Mouse (Mus musculus) forebrain, embryonic 16.5 days (tissue): ENCODE results near the gene Mgat1. TPM values are rescaled to one million over a fixed set of nuclear protein-coding genes. Genes with fewer than 3 reads are reported as not detected.
"Not testable (repeated sequence)": the region's sequence is repeated elsewhere in the genome, so short reads cannot be mapped to it uniquely, and the experiment has no call there.

Source experiments
- ATAC-seq: fragments of 200-750 bp; cut with Nextera tagmentation; 2 replicates; pipeline ENCODE4 v1.8.0; 2017; ENCODE audit warnings: mild to moderate bottlenecking, moderate library complexity
- H3K27ac ChIP-seq: fragments of 300-500 bp; sonication (generic); 2 replicates; pipeline ENCODE4 v1.5.1; 2014; ENCODE audit warnings: low read length, control low read depth
- H3K27me3 ChIP-seq: fragments of 300-500 bp; sonication (generic); replicated peaks from 2 replicates; pipeline ENCODE4 v1.6.1; 2014; ENCODE audit warnings: low read length; ENCODE audit not compliant: control insufficient read depth, insufficient read depth
- H3K36me3 ChIP-seq: fragments of 300-500 bp; sonication (generic); 2 replicates; pipeline ENCODE4 v1.6.1; 2014; ENCODE audit not compliant: control insufficient read depth, insufficient read depth
- H3K4me1 ChIP-seq: fragments of 300-500 bp; sonication (generic); replicated peaks from 2 replicates; pipeline ENCODE4 v1.6.1; 2014; ENCODE audit warnings: low read length; ENCODE audit not compliant: control insufficient read depth, insufficient read depth
- H3K4me2 ChIP-seq: fragments of 300-500 bp; sonication (generic); 2 replicates; pipeline ENCODE4 v1.6.1; 2014; ENCODE audit warnings: mild to moderate bottlenecking, low read length, control low read depth
- H3K4me3 ChIP-seq: fragments of 300-500 bp; sonication (generic); replicated peaks from 2 replicates; pipeline ENCODE4 v1.5.1; 2014; ENCODE audit warnings: mild to moderate bottlenecking, low read length, control low read depth
- H3K9ac ChIP-seq: fragments of 300-500 bp; sonication (generic); replicated peaks from 2 replicates; pipeline ENCODE4 v1.6.1; 2014; ENCODE audit warnings: low read depth, low read length, control low read depth
- H3K9me3 ChIP-seq: fragments of 300-500 bp; sonication (generic); 2 replicates; pipeline ENCODE4 v1.6.1; 2016; ENCODE audit warnings: low read length; ENCODE audit not compliant: control insufficient read depth
- WGBS: fragments of 180-500 bp; shearing (Covaris S2); extraction: QIAGEN DNeasy Blood & Tissue Kit; methylation state at CpG from one replicate; pipeline ENCODE4 v1.1.7; 2014; 5-methylcytosine and 5-hydroxymethylcytosine counted together
- polyA plus RNA-seq: library from polyadenylated mRNA; unstranded; fragments of >200 nt; fragmentation: Nextera tagmentation; extraction: Ambion mirVana; gene quantifications from 2 replicates; pipeline ENCODE4 v1.2.1, GENCODE M21; 2015

Mgat1 gene
- polyA plus RNA-seq, 1 experiment from 2014 or later, result 28.0 TPM

GRCm38 (mm10) chr11:49284982-49285381 lies 41.0 kb downstream of the Mgat1 start, which contains the start of gene Olfr1392:
Olfr1392 (plus strand) TSS chr11:49285282.
- 73% methylated on average over 1 of the region's 1 CpGs for WGBS
- H3K27me3 ChIP-seq, H3K4me3 ChIP-seq, H3K36me3 ChIP-seq, H3K27ac ChIP-seq, H3K9ac ChIP-seq, ATAC-seq, H3K4me1 ChIP-seq, H3K4me2 ChIP-seq, H3K9me3 ChIP-seq: not testable (repeated sequence)

GRCm38 (mm10) chr11:49287251-49287650 lies 43.3 kb downstream of the Mgat1 start:
- Histone ChIP-seq H3K27ac (no peak overlapping the region), H3K36me3 (no peaks in the 10 kb centered on the region), H3K4me1 (no peaks in the 10 kb centered on the region), H3K9me3 (no peaks in the 10 kb centered on the region), H3K9ac (no peak overlapping the region), H3K4me2 (no peak overlapping the region), H3K27me3 (no peaks in the 10 kb centered on the region), H3K4me3 (no peak overlapping the region)
- ATAC-seq, result no peak
- WGBS, result 86% methylated on average over 2 of the region's 2 CpGs

- WGBS, result 35% methylated on average over 3 of the region's 3 CpGs
- ATAC-seq, result no peak
Observed at GRCm38 (mm10) chr11:49292777-49293176, 48.8 kb downstream of the Mgat1 start.

GRCm38 (mm10) chr11:49304441-49304840 lies 60.5 kb downstream of the Mgat1 start, which contains the start of gene Olfr10:
Olfr10 (plus strand) TSS chr11:49304741.
- Histone ChIP-seq H3K4me3 (no peak within 1 kb of the TSS), H3K4me2 (no peak within 1 kb of the TSS), H3K27ac (no peak within 1 kb of the TSS), H3K27me3 (no peaks in the 10 kb centered on the region), H3K36me3 (no peaks in the 10 kb centered on the region), H3K4me1 (no peaks in the 10 kb centered on the region), H3K9ac (no peak within 1 kb of the TSS), H3K9me3 (no peaks in the 10 kb centered on the region)
- no peak for ATAC-seq

More at GRCm38 (mm10) chr11:49292777-49293176, 48.8 kb downstream of the Mgat1 start:
- H3K4me3 ChIP-seq, result no peak overlapping the region
- H3K9me3 ChIP-seq, result no peaks in the 10 kb centered on the region
- no peaks in the 10 kb centered on the region for H3K36me3 ChIP-seq
- no peaks in the 10 kb centered on the region for H3K27me3 ChIP-seq
- no peaks in the 10 kb centered on the region for H3K4me1 ChIP-seq
- no peak overlapping the region for H3K27ac ChIP-seq
- H3K4me2 ChIP-seq, result no peak overlapping the region
- H3K9ac ChIP-seq, result no peak overlapping the region

- not testable (repeated sequence) for H3K36me3 ChIP-seq, H3K27me3 ChIP-seq, H3K4me1 ChIP-seq, H3K27ac ChIP-seq, ATAC-seq, H3K9ac ChIP-seq, H3K4me2 ChIP-seq, H3K4me3 ChIP-seq, H3K9me3 ChIP-seq
- 78% methylated on average over 5 of the region's 5 CpGs for WGBS
Observed at GRCm38 (mm10) chr11:49308547-49308946, 64.6 kb downstream of the Mgat1 start.

Other genes with a start within 250 kb of the Mgat1 start
- 0.34 and 0.53 TPM in 2 replicates for gene 9930111J21Rik2, start 192.9 kb upstream of the Mgat1 start, polyA plus RNA-seq
- gene Tgtp2, start 180.0 kb upstream of the Mgat1 start, polyA plus RNA-seq, result not detected in 2 replicates
- 0.56 and 0.81 TPM in 2 replicates for gene Ifi47, start 167.6 kb upstream of the Mgat1 start, polyA plus RNA-seq
- not detected in 2 replicates for gene Olfr1396, start 129.3 kb upstream of the Mgat1 start, polyA plus RNA-seq
- not detected in 2 replicates for gene Olfr1395, start 101.9 kb upstream of the Mgat1 start, polyA plus RNA-seq
- gene Olfr1394, start 89.8 kb upstream of the Mgat1 start, polyA plus RNA-seq, result not detected in 2 replicates
- gene Btnl9, start 57.0 kb upstream of the Mgat1 start, polyA plus RNA-seq, result not detected in 2 replicates
- gene Zfp62, start 40.9 kb upstream of the Mgat1 start, polyA plus RNA-seq, result 59.1 and 64.9 TPM in 2 replicates
- gene Olfr1393, start 34.1 kb downstream of the Mgat1 start, polyA plus RNA-seq, result not detected in 2 replicates
- gene Olfr1392, start 41.1 kb downstream of the Mgat1 start, polyA plus RNA-seq, result not detected in 2 replicates
- gene Olfr10, start 60.5 kb downstream of the Mgat1 start, polyA plus RNA-seq, result not detected in 2 replicates
- gene Olfr1391, start 78.6 kb downstream of the Mgat1 start, polyA plus RNA-seq, result not detected in 2 replicates
- gene Olfr1390, start 91.0 kb downstream of the Mgat1 start, polyA plus RNA-seq, result not detected in 2 replicates
- gene Olfr1389, start 178.9 kb downstream of the Mgat1 start, polyA plus RNA-seq, result not detected in 2 replicates
- gene Olfr1388, start 192.4 kb downstream of the Mgat1 start, polyA plus RNA-seq, result not detected in 2 replicates
- gene Olfr1387, start 211.2 kb downstream of the Mgat1 start, polyA plus RNA-seq, result not detected in 2 replicates
- gene Olfr1386, start 220.9 kb downstream of the Mgat1 start, polyA plus RNA-seq, result not detected in 2 replicates
- not detected in 2 replicates for gene Olfr1385, start 244.9 kb downstream of the Mgat1 start, polyA plus RNA-seq